Mouse (Mus musculus) embryo, embryonic 11.5 days (tissue): Measurements from ENCODE around the gene Amph.
A peak's percentile ranks its signal among the peaks of the same experiment; 100 is the strongest.
"Not testable (repeated sequence)": the region's sequence is repeated elsewhere in the genome, so short reads cannot be mapped to it uniquely, and the experiment has no call there.

ENCODE experiments used
- DNase-seq: peaks from one replicate; pipeline ENCODE4 v3.0.0-alpha.2; 2012; ENCODE audit warnings: low read depth, low spot score

Amph gene

DNA sequence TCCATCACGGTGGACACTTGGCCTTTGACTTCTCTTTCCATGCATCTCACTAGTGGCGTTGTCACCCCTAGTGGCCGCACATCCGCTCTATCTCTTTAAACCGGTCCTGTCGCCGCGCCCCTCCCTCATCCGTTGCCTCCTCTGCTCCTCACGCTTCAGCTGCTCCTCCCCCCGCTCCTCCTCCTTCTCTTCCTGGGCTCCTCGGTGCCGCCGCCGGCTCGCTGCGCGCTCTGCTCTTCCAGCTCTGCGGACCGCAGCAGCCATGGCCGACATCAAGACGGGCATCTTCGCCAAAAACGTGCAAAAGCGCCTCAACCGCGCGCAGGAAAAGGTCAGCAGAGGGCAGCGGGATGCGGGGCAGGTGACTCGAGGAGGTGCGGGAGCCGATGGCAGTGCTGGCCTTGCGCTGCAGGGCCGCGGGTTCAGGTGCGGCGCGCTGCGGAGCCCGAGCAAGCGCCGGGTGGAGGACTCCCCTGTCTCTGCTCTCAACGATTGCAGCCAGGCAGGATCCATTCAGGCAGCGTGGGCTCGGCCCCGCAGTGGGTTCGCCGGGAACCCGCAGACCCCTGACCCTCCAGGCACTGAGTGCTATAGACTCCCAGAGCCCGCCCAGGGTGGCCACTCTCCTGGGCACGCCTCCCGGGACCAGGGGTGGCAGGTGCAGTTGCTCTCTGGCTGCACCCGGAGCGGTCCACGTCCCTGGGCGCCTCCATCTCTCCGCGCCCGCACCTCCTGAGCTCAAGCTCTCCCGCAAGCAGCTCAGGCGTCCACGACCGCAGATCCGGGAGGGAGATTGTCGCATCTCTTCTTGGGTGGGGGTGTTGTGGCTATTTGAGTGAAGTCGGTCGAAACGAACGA, at the start of gene Amph:
TSS of gene Amph (plus strand) at position 35 of the 858 bp plus-strand sequence.
- peak; percentile 54 for DNase-seq

DNA sequence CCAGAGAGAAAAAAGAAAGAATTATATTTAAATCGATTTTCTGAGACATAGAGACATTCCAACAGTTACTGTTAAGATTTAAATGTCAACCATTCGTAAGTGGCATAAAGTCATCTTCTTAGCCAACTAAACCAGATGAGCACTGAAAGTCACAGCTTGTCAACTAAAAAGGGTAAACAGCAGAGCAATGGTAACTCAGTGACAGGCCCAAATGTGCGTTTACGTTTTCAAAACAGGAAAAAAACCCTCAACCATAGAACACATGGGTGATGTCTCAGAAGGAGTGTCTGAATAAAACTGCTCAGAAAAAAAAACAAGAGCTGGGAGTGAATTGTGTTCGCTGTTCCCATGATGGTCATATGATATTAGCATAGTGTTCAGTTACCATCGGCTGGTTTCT, 44.4 kb upstream of the Amph start:
- DNase-seq = no peak

DNA sequence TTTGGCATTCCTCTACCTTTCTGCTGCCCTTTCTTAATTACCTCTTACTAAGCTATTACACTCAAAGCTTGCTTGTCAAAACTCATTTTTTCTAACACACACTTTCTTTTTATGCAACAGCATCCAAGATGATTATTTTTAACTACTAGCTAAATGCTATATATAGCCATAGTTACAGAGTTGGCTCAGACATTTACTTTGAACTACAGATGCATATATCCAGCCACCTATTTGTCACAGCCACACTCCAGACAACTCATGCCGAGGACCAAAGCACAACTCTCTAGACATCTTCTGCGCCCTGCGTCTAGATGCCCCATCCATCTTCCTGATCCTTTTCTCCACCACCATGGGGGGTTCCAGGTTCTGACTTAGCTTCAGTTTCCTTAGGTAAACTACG, 33.2 kb upstream of the Amph start:
- no peak for DNase-seq

DNA sequence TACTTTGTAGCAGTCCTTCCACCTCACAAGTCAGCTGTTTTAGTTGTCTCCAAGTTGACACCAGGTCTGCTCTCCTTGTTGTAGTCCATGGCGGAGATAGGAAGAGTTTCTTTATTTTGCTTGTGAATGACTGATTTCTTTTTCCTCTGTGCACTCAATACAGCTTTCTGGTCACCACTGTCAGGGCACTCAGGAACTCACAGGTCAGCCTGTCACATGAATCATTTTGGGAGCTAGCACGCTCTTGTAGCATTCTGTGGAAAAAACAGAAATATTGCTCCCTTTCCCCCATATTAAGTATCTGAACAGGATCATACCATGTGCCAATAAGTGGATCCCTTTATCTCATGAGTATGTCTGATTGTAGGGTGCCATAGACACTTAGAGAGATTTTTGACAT, 14.8 kb upstream of the Amph start:
- not testable (repeated sequence) for DNase-seq

DNA sequence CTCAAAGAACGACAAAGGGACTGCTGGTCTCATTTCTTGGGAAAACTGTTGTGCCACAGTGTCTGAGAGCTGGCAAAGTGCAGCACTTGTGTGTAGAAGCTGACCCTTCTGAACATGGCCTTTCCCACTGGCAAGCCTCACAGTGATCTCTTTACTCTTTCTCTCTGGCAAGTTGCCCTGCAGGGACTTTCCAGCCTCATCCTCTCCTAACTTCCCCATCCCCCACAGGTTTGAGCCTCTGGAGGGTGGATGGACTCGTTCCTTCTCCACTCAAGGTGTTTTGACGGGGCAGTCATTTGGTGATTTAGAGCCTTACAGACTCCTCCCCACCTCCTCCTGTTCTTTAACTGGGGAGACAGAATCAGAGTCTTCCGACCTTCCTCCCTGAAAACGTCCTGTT, 319 bp upstream of the Amph start:
- DNase-seq = no peak

DNA sequence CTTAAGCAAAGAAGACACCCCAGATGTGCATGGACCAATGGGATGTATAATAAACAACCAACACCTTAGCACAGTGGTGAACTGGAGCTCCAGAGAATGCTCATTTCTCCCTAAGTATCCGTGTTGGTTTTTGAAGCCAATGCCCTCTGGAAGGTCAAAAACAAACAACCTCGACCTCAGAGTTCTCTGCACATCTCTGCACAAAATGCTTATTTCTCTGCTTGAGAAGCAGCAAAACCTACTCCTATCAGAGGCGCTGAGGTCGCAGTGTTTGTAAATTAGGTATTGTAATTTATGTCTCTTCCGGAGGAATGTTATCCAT, 985 bp downstream of the Amph start:
- DNase-seq = no peak

DNA sequence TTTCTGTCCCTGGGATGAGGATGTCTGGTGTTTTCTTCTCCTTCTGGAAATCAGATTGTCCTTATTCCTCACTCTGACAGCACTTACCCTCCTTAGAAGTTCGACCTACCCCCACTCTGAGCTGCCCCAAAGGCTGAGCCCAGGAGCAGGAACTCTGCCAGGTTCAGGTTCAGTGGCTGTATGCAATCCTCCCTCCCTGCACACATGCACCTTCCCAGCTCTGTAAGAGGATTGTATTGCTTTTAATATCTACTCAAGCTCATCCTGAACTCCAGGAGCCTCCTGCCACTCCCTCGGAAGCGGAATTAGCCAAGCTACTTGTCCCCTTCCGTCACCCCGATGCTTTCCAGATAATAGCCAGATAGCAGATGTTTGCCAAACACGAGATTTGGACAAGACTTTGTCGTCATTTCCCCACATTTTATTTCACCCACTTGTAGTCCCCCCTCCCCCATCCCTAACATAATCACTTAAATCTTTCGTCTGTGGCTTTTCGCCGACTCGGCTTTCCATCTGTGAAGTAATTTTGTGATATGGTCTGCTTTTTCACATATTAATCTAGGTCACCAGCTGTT, 1.7 kb downstream of the Amph start:
- DNase-seq = no peak

DNA sequence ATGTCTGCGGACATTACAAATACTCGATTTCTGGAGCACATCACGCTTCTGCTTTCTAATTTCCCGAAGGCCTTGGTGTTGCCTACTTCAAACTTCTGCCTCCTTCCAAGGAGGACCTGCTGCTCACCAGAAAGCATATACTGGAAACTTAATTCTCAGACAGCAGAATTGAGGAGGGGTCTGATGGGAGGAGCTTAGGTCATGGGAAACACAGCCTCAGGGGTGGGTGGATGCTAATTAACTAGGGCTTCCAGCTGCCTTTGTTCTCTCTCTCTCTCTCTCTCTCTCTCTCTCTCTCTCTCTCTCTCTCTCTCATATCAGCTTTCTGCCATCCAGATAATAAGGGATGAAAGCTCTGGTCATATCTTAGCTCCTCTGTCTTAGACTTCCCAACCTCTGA, 5.6 kb downstream of the Amph start:
- no peak for DNase-seq

DNA sequence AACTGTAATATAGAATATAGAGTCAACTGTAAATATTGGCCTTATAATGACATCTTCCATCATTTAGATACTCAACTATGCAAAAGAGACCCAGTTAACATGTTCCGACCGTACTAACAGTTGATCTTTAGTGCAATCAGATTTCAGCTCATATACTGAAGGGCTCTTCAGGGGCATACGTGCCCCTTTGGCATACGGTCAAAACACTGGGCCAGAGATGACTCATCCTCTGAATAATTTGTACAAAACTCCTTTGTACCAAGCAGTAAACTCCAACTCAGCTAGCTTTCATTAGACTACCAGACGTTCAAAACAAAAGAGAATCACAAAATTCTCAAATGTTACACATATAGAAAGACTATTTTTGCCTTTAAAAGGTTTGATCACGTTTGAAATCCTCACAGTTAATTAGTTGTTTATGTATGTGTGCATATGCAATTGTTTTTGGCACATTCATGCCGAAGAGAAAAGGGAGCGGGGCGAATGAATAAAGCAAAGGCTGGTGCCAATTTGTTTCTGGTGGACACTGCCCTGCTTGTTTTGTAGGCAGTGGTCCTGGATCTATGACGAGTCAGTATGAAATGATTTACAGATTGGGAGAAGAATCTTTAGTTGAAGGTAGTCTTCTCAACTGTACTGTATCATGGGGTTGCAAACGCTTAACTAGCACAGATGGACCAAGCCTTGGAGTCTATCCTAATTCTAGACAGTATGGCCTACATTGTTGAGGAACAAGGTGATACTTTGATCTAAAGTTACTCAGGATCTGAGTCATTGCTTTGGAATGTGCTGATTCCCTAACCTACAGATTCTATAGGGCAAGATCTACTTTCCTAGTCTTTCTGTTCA, 8.3 kb downstream of the Amph start:
- no peak for DNase-seq

DNA sequence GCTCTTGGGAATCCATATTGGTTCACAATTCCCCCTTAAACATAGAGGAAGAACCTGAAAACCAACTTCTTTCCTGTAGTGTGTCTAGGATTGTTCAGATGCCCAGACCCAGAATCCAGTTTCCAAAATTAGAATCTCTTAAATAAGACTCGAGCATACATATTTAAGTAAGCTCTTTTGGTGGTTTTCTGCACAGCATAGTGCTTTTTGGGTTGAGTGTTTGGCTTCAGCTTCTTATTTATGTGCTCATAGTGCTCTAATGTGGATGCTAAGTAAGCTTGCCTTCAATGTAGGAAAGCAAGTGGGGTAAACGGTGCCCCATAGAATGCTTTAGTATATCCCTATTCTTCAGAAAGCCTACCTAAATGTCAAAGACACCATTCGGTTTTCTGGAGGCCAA, 9.0 kb downstream of the Amph start:
- no peak for DNase-seq

DNA sequence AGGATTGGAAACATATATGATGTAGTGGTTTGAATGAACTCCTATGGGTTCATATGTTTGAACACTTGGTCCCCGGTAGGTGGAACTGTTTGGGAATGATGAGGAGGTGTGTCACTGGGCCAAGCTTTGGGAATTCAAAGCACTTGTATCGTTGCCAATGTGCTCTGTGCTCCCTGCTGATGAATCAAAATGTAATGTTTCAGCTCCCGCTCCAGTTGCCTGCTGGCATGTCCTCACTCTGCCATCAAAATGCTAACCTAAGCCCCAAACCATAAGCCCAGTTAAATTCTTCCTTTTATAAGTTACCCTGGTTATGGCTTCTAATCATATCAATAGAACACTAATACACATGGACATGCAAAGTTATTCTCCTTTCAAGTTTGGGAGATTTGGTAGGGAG, 24.6 kb downstream of the Amph start:
- no peak for DNase-seq

DNA sequence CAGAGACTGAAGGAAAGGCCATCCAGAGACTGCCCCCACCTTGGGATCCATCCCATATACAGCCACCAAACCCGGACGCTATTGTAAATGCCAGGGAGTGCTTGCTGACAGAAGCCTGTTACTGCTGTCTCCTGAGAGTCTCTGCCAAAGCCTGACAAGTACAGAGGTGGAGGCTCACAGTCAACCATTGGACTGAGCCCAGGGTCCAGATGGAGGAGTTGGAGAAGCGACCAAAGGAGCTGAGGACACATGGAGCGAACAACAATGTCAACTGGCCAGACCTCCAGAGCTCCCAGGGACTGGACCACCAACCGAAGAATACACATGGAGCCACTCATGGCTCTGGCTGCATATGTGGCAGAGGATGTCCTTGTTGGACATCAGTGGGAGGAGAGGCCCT, 26.3 kb downstream of the Amph start:
- no peak for DNase-seq

DNA sequence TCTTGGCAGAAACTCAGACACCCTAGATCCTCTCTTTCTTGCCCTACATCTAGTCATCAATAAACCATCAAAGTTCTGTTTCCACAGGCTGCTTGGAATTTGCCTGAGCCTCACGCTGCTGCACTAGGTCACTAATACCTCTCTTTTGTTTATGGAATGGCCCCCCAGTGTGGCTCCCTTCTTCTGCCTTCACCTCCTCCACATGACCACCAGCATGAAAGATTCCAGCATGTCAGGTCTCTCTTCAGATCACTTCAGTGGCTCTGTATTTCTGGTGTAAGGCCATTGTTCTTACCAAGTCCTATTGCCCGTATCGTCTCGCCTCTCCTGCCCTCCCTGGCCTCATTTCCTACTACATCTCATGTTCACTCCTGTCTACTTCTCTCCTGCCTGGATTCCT, 39.3 kb downstream of the Amph start:
- no peak for DNase-seq

DNA sequence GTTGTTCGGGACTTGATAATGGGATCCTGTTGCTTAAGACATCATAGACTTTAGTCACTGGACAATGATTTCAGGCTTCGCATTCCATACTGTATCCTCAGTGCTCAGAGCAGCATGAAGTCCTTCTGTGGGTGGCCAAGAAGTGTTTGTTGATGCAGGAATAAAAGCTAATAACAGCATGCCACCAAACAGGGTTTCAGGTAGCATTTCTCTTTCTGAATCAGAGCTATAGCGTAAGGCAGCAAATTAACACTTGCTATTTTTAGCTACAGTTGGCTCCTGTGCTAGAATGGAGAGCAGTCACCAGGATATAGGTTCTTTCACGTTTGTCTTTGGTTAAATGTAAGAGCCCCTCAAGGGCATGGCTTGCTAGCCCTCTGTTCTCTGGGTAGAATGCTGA, 40.3 kb downstream of the Amph start:
- no peak for DNase-seq

DNA sequence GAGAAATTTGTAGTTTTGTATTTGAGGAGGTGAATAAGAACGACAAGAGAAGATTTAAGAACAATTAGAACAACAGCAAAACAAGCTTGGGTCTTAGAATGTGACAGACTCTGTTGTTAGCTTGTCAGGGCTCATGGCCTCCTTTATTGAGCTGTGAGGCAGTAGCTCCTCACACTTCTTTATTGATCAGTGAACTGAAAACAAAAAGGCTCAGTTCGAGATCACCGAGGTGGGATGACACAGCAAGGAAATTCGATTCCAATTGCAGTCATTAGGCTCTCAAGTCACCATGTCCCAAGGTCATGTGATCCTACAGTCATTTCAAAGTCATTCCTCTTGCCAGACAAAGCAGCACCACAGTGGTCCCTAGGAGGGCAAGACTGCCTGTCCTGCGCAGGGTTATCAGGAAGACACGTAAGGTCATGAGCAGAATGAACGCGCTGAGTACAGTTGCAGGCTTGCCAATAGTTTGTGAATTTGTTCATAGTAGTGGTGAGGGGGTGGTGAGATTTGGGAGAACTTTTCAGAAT, 41.2 kb downstream of the Amph start:
- no peak for DNase-seq

DNA sequence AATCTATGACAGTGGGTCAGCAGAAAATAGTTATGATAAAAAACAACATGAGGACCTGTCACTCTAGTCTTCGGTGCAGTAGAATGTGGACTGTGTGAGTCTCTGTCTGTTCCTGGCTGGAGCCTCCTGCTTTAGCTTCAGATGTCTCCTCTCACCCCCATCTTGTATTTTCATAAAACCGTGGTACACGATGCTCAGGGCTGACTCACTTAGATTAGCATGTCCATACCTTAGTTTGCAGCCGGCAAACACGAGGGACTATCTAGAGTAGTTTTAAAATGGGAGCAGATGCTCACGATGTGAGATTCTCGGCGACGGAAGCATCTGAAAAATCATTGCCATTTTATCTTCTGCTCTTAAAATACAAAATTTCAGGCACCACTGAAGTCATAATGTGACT, 54.5 kb downstream of the Amph start:
- no peak for DNase-seq

DNA sequence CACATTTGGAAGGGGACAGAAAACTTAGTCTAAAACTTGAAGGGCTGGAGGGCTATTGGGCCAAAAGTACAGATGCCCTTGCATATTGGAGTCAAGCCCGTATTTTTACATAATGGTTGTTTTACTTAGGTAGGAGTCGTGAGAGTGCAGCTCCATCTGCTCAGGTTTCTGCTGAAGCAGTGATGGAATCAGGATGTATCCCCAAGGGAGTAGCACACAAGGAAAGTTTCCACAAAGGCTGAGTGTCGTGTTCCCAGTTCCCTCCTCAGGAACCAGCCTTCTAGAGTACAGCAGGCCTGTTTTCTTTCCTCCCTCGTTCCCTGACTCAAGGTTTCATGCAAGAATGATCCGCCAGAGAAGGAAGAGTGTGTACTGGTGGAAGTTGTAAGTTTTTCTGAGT, 56.4 kb downstream of the Amph start:
- no peak for DNase-seq

DNA sequence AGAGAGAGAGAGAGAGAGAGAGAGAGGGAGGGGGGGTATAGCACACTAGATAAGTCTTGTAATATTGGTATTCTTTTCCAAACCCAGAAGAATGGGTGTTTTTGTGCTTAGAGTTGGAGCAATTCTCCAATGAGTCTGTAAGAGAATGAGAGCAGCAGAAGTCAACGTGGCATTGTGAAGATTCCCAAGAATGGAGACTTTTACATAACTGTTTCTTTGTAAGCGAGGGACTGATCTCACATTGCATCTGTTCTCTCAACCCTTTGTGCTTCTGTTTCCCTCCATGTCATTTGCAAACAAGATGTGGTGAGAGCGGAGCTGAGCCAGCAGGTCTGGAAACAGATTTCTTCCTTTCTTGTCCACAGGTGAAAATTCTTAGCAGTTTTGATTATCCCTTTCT, 60.4 kb downstream of the Amph start:
- DNase-seq = no peak

DNA sequence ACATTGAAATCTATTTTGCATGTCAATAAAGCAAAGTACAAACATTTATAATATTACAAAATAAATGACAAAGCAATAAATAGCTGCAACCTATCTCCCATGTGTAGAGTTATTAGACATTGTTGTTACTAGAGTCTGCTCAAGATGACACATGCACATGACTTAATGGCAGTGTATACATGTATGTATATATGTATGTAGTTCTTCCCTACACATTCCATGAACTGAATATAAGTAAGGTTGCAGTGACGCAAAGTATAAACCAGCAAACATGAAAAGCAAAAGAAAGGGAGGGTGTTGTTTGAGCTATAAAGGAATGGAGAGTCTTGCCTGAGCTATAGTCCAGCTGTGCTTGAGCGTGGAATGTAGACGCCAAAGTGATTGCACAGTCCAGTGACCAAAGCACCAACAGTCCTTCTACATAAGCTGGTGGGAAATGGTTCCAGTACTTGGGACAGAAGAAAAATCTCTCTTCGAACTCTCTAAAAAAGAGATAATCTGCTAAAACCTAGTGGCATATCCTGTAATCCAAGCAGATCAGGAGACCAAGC, 66.9 kb downstream of the Amph start:
- no peak for DNase-seq

DNA sequence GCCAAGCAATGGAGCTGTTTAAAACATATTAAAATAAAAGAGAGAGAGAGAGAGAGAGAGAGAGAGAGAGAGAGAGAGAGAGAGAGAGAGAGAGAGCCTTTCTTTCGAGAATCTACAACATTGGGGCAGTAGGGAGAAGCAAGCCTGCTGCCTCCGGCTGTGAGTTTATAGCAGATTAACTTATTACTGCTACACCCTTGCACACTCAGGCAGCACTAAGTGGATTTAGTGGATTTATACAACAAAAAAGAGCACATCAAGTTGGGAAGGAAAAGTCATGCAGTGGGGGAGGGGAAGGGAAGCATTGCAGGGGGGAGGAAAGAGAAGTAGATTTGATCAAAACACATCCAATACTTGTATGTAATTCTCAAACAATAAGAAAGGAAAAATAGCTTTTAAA, 73.5 kb downstream of the Amph start:
- DNase-seq = no peak

DNA sequence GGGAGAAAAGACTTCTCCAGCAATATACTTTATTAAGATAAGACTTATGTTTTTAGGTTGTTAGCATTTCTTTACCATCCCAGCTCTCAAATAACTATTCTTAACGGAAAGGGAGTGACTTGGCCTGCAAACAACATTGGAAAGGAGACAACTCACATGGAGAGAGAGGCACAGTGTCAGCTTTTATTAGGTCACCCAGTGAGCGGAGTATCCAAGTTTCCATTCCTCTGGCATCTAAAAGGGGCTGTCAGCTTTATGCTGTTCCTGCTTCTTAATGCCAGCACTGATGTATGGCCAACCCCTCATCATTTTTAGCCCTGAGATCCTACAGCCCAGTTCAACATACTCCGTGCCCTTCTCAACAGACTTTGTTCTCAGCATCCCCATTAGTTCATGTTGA, 74.3 kb downstream of the Amph start:
- DNase-seq = no peak

DNA sequence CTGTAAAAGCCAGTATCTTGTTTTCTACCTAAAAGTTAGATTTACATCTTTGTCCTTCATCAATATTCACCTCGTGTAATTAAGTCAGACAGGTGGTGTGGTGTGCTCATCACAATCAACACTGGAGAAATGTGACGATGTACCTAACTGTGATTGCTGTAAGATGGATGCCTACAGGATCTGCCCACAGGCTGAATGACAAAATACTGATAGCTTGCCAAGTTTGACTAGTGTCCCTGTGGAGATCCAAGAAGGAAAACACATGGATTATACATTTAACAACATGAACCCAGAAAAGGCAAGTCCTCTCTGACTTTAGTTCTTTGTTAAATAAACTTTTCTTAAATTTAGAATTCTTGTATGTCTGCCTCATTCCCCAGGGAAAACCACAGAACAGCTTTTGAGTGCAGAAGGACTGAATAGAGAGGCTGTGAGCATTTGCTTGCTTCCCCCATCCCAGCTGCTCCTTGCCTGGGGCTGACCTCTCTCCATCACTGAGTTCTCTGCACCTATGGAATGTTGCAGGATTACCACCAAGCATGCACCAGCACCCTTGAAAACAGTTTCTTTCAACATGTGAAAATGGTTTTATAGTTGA, 77.2 kb downstream of the Amph start:
- no peak for DNase-seq
